Mouse (Mus musculus): ENCODE data around the gene Fam110a.
A peak's percentile ranks its signal among the peaks of the same experiment; 100 is the strongest.

Fam110a gene

GRCm38 (mm10) chr2:151979470-151980354 lies at the start of gene Fam110a:
Gene Fam110a (minus strand): TSS chr2:151980219.
- DNase-seq (ENCODE audit: low spot score in 2 of 2), result peak; percentile 86 to 92

GRCm38 (mm10) chr2:152029252-152030082 lies 49.4 kb upstream of the Fam110a start:
- DNase-seq (ENCODE audit: low spot score in 2 of 2), result peak; percentile 70 to 84

GRCm38 (mm10) chr2:152024883-152025422 lies 44.9 kb upstream of the Fam110a start:
- DNase-seq (ENCODE audit: low spot score in 2 of 2), result no peak

GRCm38 (mm10) chr2:152022022-152022421 lies 42.0 kb upstream of the Fam110a start:
- DNase-seq (ENCODE audit: low spot score in 2 of 2), result no peak

- DNase-seq (ENCODE audit: low spot score in 2 of 2), result peak in 1 of 2 experiments; percentile 19
Measured at GRCm38 (mm10) chr2:152020255-152020654, 40.2 kb upstream of the Fam110a start.

- DNase-seq (ENCODE audit: low spot score in 2 of 2), result no peak
Measured at GRCm38 (mm10) chr2:152016666-152017065, 36.6 kb upstream of the Fam110a start.

- no peak for DNase-seq (ENCODE audit: low spot score in 2 of 2)
Measured at GRCm38 (mm10) chr2:152015997-152016396, 36.0 kb upstream of the Fam110a start.

- DNase-seq (ENCODE audit: low spot score in 2 of 2), result no peak
Measured at GRCm38 (mm10) chr2:152012701-152013100, 32.7 kb upstream of the Fam110a start.

GRCm38 (mm10) chr2:152012222-152012621 lies 32.2 kb upstream of the Fam110a start:
- peak in 1 of 2 experiments; percentile 23 for DNase-seq (ENCODE audit: low spot score in 2 of 2)

GRCm38 (mm10) chr2:152011724-152012123 lies 31.7 kb upstream of the Fam110a start:
- DNase-seq (ENCODE audit: low spot score in 2 of 2), result no peak

- DNase-seq (ENCODE audit: low spot score in 2 of 2), result no peak
Measured at GRCm38 (mm10) chr2:152010661-152011060, 30.6 kb upstream of the Fam110a start.

GRCm38 (mm10) chr2:152010251-152010650 lies 30.2 kb upstream of the Fam110a start:
- DNase-seq (ENCODE audit: low spot score in 2 of 2), result no peak

- DNase-seq (ENCODE audit: low spot score in 2 of 2), result no peak
Measured at GRCm38 (mm10) chr2:152009061-152009779, 29.2 kb upstream of the Fam110a start.

- DNase-seq (ENCODE audit: low spot score in 2 of 2), result no peak
Measured at GRCm38 (mm10) chr2:152007783-152008182, 27.8 kb upstream of the Fam110a start.

- no peak for DNase-seq (ENCODE audit: low spot score in 2 of 2)
Measured at GRCm38 (mm10) chr2:152002529-152002928, 22.5 kb upstream of the Fam110a start.

GRCm38 (mm10) chr2:152000735-152001134 lies 20.7 kb upstream of the Fam110a start:
- DNase-seq (ENCODE audit: low spot score in 2 of 2), result no peak

GRCm38 (mm10) chr2:152000291-152000679 lies 20.3 kb upstream of the Fam110a start:
- DNase-seq (ENCODE audit: low spot score in 2 of 2), result peak; percentile 62 to 69

GRCm38 (mm10) chr2:151999669-152000290 lies 19.8 kb upstream of the Fam110a start:
- peak; percentile 60 to 72 for DNase-seq (ENCODE audit: low spot score in 2 of 2)

- DNase-seq (ENCODE audit: low spot score in 2 of 2), result no peak
Measured at GRCm38 (mm10) chr2:151998932-151999331, 18.9 kb upstream of the Fam110a start.

GRCm38 (mm10) chr2:151998505-151998899 lies 18.5 kb upstream of the Fam110a start:
- no peak for DNase-seq (ENCODE audit: low spot score in 2 of 2)
